Mouse (Mus musculus) spleen, adult 2 months (tissue): ENCODE results near the gene Chpf.

Experiments
- CTCF ChIP-seq: fragments of 200-500 bp; IDR thresholded peaks from 2 replicates; pipeline ENCODE4 v1.5.1; 2011; ENCODE audit warnings: mild to moderate bottlenecking, inconsistent platforms; ENCODE audit not compliant: insufficient read depth, insufficient read length, insufficient replicate concordance; ENCODE audit errors: extremely low read depth
- POLR2A ChIP-seq: fragments of 200-500 bp; IDR thresholded peaks from 2 replicates; pipeline ENCODE4 v1.6.1; 2011; ENCODE audit warnings: low read depth, low read length, inconsistent platforms

- TF ChIP-seq CTCF (no peak), POLR2A (no peak)
These were observed 30.5 kb upstream of the Chpf start for GRCm38 (mm10) chr1:75509586-75509985.
